Mouse (Mus musculus): ENCODE data around the gene Gng8. TPM values are rescaled to one million over a fixed set of nuclear protein-coding genes. Genes with fewer than 3 reads are reported as not detected.
A peak's percentile ranks its signal among the peaks of the same experiment; 100 is the strongest.

The Gng8 gene
- polyA plus RNA-seq, 1 experiment from 2014 or later, result 6.6 TPM

GRCm38 (mm10) chr7:16859902-16860651 lies 31.5 kb upstream of the Gng8 start:
- peak; percentile 50 for DNase-seq (ENCODE audit: extremely low spot score, low spot score)
- no peaks in the 10 kb centered on the region for H3K27me3 ChIP-seq (ENCODE audit: poor library complexity, severe bottlenecking)
- no peak overlapping the region for H3K4me3 ChIP-seq
- no peaks in the 10 kb centered on the region; the same call in 1 of the 2 replicates for H3K9me3 ChIP-seq
- whole genome bisulfite sequencing, result 40% methylated on average over 5 of the region's 5 CpGs
- no peaks in the 10 kb centered on the region for H3K4me1 ChIP-seq
- H3K27ac ChIP-seq, result no peak overlapping the region
- peaks cover 77% of the 10 kb centered on the region for H3K36me3 ChIP-seq (replicated peaks)

- peaks cover 66% of the 10 kb centered on the region for H3K36me3 ChIP-seq (replicated peaks)
- DNase-seq (ENCODE audit: extremely low spot score, low spot score), result no peak
- H3K4me3 ChIP-seq, result no peak overlapping the region
- no peaks in the 10 kb centered on the region; the same call in 1 of the 2 replicates for H3K9me3 ChIP-seq
- H3K27me3 ChIP-seq (ENCODE audit: poor library complexity, severe bottlenecking), result no peaks in the 10 kb centered on the region
- H3K27ac ChIP-seq, result no peak overlapping the region
- WGBS, result 84% methylated on average over 3 of the region's 3 CpGs
- peaks cover 11% of the 10 kb centered on the region for H3K4me1 ChIP-seq
Observed at GRCm38 (mm10) chr7:16867488-16867887, 24.1 kb upstream of the Gng8 start.

GRCm38 (mm10) chr7:16869497-16869896 lies 22.1 kb upstream of the Gng8 start:
- 6% methylated on average over 16 of the region's 16 CpGs for WGBS
- Histone ChIP-seq H3K36me3 (replicated peaks) (peaks cover 46% of the 10 kb centered on the region), H3K4me1 (peaks cover 19% of the 10 kb centered on the region), H3K27ac (peak overlapping the region; percentile 77), H3K9me3 (no peaks in the 10 kb centered on the region; the same call in 1 of the 2 replicates), H3K27me3 (ENCODE audit: poor library complexity, severe bottlenecking) (no peaks in the 10 kb centered on the region), H3K4me3 (peak overlapping the region; percentile 48)
- DNase-seq (ENCODE audit: extremely low spot score, low spot score), result peak; percentile 77

GRCm38 (mm10) chr7:16871600-16871999 lies 20.0 kb upstream of the Gng8 start:
- 83% methylated on average over 10 of the region's 10 CpGs for WGBS
- no peaks in the 10 kb centered on the region for H3K9me3 ChIP-seq

GRCm38 (mm10) chr7:16872478-16872877 lies 19.1 kb upstream of the Gng8 start:
- DNase-seq (ENCODE audit: extremely low spot score, low spot score), result no peak

More at GRCm38 (mm10) chr7:16871600-16871999, 20.0 kb upstream of the Gng8 start:
- peaks cover 26% of the 10 kb centered on the region for H3K36me3 ChIP-seq (replicated peaks)
- H3K27ac ChIP-seq, result no peak overlapping the region
- H3K4me1 ChIP-seq, result peaks cover 34% of the 10 kb centered on the region
- no peak for DNase-seq (ENCODE audit: extremely low spot score, low spot score)
- H3K27me3 ChIP-seq (ENCODE audit: poor library complexity, severe bottlenecking), result no peaks in the 10 kb centered on the region
- no peak overlapping the region for H3K4me3 ChIP-seq

GRCm38 (mm10) chr7:16873392-16873791 lies 18.2 kb upstream of the Gng8 start:
- H3K4me3 ChIP-seq, result no peak overlapping the region
- peaks cover 45% of the 10 kb centered on the region for H3K4me1 ChIP-seq
- DNase-seq (ENCODE audit: extremely low spot score, low spot score), result no peak
- no peaks in the 10 kb centered on the region for H3K27me3 ChIP-seq (ENCODE audit: poor library complexity, severe bottlenecking)
- peaks cover 19% of the 10 kb centered on the region for H3K36me3 ChIP-seq (replicated peaks)
- no peaks in the 10 kb centered on the region for H3K9me3 ChIP-seq
- no peak overlapping the region for H3K27ac ChIP-seq
- 91% methylated on average over 4 of the region's 4 CpGs for WGBS

More at GRCm38 (mm10) chr7:16872478-16872877, 19.1 kb upstream of the Gng8 start:
- no peak overlapping the region for H3K27ac ChIP-seq
- no peaks in the 10 kb centered on the region for H3K27me3 ChIP-seq (ENCODE audit: poor library complexity, severe bottlenecking)
- 91% methylated on average over 9 of the region's 9 CpGs for WGBS
- H3K4me3 ChIP-seq, result no peak overlapping the region
- no peaks in the 10 kb centered on the region for H3K9me3 ChIP-seq
- H3K4me1 ChIP-seq, result peaks cover 42% of the 10 kb centered on the region
- H3K36me3 ChIP-seq (replicated peaks), result peaks cover 18% of the 10 kb centered on the region

GRCm38 (mm10) chr7:16874190-16874589 lies 17.4 kb upstream of the Gng8 start:
- Histone ChIP-seq H3K4me1 (peaks cover 47% of the 10 kb centered on the region), H3K4me3 (peak overlapping the region; percentile 82), H3K27me3 (ENCODE audit: poor library complexity, severe bottlenecking) (no peaks in the 10 kb centered on the region), H3K9me3 (no peaks in the 10 kb centered on the region), H3K27ac (peak overlapping the region; percentile 93), H3K36me3 (replicated peaks) (peaks cover 27% of the 10 kb centered on the region)
- 5% methylated on average over 17 of the region's 17 CpGs for WGBS
- peak; percentile 82 for DNase-seq (ENCODE audit: extremely low spot score, low spot score)

- WGBS, result under 1% methylated on average over 33 of the region's 33 CpGs
- H3K27me3 ChIP-seq (ENCODE audit: poor library complexity, severe bottlenecking), result no peaks in the 10 kb centered on the region
- peak; percentile 100 for DNase-seq (ENCODE audit: extremely low spot score, low spot score)
- H3K9me3 ChIP-seq, result no peaks in the 10 kb centered on the region
- peaks cover 31% of the 10 kb centered on the region for H3K36me3 ChIP-seq (replicated peaks)
- peak overlapping the region; percentile 82 for H3K4me3 ChIP-seq
- peak overlapping the region; percentile 93 for H3K27ac ChIP-seq
- peaks cover 46% of the 10 kb centered on the region for H3K4me1 ChIP-seq
Observed at GRCm38 (mm10) chr7:16874756-16875309, 16.8 kb upstream of the Gng8 start.

- Histone ChIP-seq H3K9me3 (no peaks in the 10 kb centered on the region), H3K27ac (peak within 1 kb of the TSS; percentile 93), H3K27me3 (ENCODE audit: poor library complexity, severe bottlenecking) (no peaks in the 10 kb centered on the region), H3K4me1 (peaks cover 46% of the 10 kb centered on the region), H3K36me3 (replicated peaks) (peaks cover 31% of the 10 kb centered on the region), H3K4me3 (peak within 1 kb of the TSS; percentile 82)
- 0% methylated on average over 1 of the region's 1 CpGs for WGBS
- DNase-seq (ENCODE audit: extremely low spot score, low spot score), result no peak
Observed at GRCm38 (mm10) chr7:16875310-16875325, 16.5 kb upstream of the Gng8 start, which contains the start of gene Dact3. Dact3 (plus strand) TSS chr7:16875317.

- peak overlapping the region; percentile 93 for H3K27ac ChIP-seq
- peaks cover 31% of the 10 kb centered on the region for H3K36me3 ChIP-seq (replicated peaks)
- H3K4me1 ChIP-seq, result peaks cover 48% of the 10 kb centered on the region
- no peaks in the 10 kb centered on the region for H3K27me3 ChIP-seq (ENCODE audit: poor library complexity, severe bottlenecking)
- H3K4me3 ChIP-seq, result peak overlapping the region; percentile 82
- H3K9me3 ChIP-seq, result no peaks in the 10 kb centered on the region
- under 1% methylated on average over 41 of the region's 42 CpGs for WGBS
- DNase-seq (ENCODE audit: extremely low spot score, low spot score), result no peak
Observed at GRCm38 (mm10) chr7:16875326-16875725, 16.3 kb upstream of the Gng8 start.

- Histone ChIP-seq H3K36me3 (replicated peaks) (peaks cover 31% of the 10 kb centered on the region), H3K27me3 (ENCODE audit: poor library complexity, severe bottlenecking) (no peaks in the 10 kb centered on the region), H3K4me3 (peak overlapping the region; percentile 82), H3K4me1 (peaks cover 55% of the 10 kb centered on the region), H3K27ac (peak overlapping the region; percentile 93), H3K9me3 (no peaks in the 10 kb centered on the region)
- 7% methylated on average over 11 of the region's 11 CpGs for WGBS
- DNase-seq (ENCODE audit: extremely low spot score, low spot score), result no peak
Observed at GRCm38 (mm10) chr7:16876006-16876405, 15.6 kb upstream of the Gng8 start.

GRCm38 (mm10) chr7:16876608-16877007 lies 15.0 kb upstream of the Gng8 start:
- Histone ChIP-seq H3K36me3 (replicated peaks) (peaks cover 31% of the 10 kb centered on the region), H3K9me3 (peaks cover 3% of the 10 kb centered on the region; the same call in 1 of the 2 replicates), H3K27me3 (ENCODE audit: poor library complexity, severe bottlenecking) (no peaks in the 10 kb centered on the region), H3K4me3 (peak overlapping the region; percentile 82), H3K4me1 (peaks cover 60% of the 10 kb centered on the region), H3K27ac (peak overlapping the region; percentile 93)
- DNase-seq (ENCODE audit: extremely low spot score, low spot score), result peak; percentile 79
- under 1% methylated on average over 13 of the region's 13 CpGs for WGBS

- H3K36me3 ChIP-seq (replicated peaks), result peaks cover 33% of the 10 kb centered on the region
- no peak overlapping the region for H3K4me3 ChIP-seq
- DNase-seq (ENCODE audit: extremely low spot score, low spot score), result no peak
- H3K27ac ChIP-seq, result no peak overlapping the region
- 89% methylated on average over 3 of the region's 3 CpGs for WGBS
- H3K27me3 ChIP-seq (ENCODE audit: poor library complexity, severe bottlenecking), result no peaks in the 10 kb centered on the region; the same call in 1 of the 2 replicates
- H3K4me1 ChIP-seq, result peaks cover 60% of the 10 kb centered on the region
- peaks cover 6% of the 10 kb centered on the region; the same call in 1 of the 2 replicates for H3K9me3 ChIP-seq
Observed at GRCm38 (mm10) chr7:16877717-16878116, 13.9 kb upstream of the Gng8 start.

All from forebrain, embryonic 10.5 days (tissue).